Comparison of ENCODE assay signal across 15 mouse cellular contexts in the genomic region with DNA sequence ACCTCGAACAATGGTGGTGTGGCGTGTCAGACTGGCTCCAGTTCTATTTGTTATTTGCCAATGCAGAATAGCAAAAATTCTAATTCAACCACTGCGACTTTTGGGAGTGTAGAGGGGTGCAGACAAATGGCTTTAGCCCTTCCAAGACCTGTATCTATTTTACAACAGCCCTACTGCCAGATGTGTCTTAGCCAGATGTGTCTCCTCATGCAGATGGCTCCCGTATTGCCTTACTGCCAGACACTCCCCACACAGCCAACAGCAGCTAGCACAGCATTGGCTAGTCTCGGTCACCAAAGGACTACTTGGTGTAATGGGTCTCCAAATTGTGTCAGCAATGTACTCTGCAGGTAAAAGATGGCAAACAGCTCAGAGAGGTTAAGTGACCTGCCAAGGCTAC. TPM values are rescaled to one million over a fixed set of nuclear protein-coding genes. Genes with fewer than 3 reads are reported as not detected.
DNase-seq lines count a peak whose midpoint lies in the region; ATAC-seq and TF ChIP-seq lines count a peak whose summit lies in the region.
"Had no signal": no experiment of that assay in that cellular context is flagged by ENCODE, and none has a peak within 500 bp of the region (broad histone marks: within the 10 kb centered on the region; RNA-seq: fewer than 3 reads in every experiment).

No protein-coding gene starts in this region.

- H3K9ac ChIP-seq in forebrain, embryonic 11.5 days (ENCODE audit: low read length): no peak overlapping the region; the same call in 1 of the 2 replicates
- H3K9ac ChIP-seq in forebrain, embryonic 12.5 days: no peak overlapping the region
- H3K9ac ChIP-seq in limb, embryonic 12.5 days (replicated peaks): no peak overlapping the region
- H3K9ac ChIP-seq in forebrain, embryonic 14.5 days (ENCODE audit: low read length): no peak overlapping the region
- H3K9ac ChIP-seq in midbrain, postnatal 0 days (replicated peaks; ENCODE audit: low read length, poor library complexity, severe bottlenecking): no peak overlapping the region

- no peak overlapping the region for H3K4me2 ChIP-seq in forebrain, embryonic 11.5 days (ENCODE audit: low read depth, low read length, severe bottlenecking)
- no peak overlapping the region for H3K4me2 ChIP-seq in forebrain, embryonic 12.5 days
- peak overlapping the region; percentile 96; the same call in 1 of the 2 replicates for H3K4me2 ChIP-seq in limb, embryonic 12.5 days
- H3K4me2 ChIP-seq in forebrain, embryonic 14.5 days (ENCODE audit: low read length): peak overlapping the region; percentile 95
- H3K4me2 ChIP-seq in midbrain, postnatal 0 days (ENCODE audit: low read depth, low read length, poor library complexity, severe bottlenecking): peak overlapping the region; percentile 99

- H3K27ac ChIP-seq in forebrain, embryonic 11.5 days (ENCODE audit: low read depth, low read length): no peak overlapping the region
- H3K27ac ChIP-seq in forebrain, embryonic 12.5 days: no peak overlapping the region
- 0 out of 2 replicates have a peak overlapping the region, but pooled peaks have one; percentile 7 for H3K27ac ChIP-seq in limb, embryonic 12.5 days
- H3K27ac ChIP-seq in limb, embryonic 10.5 days: no peak overlapping the region
- H3K27ac ChIP-seq in forebrain, embryonic 14.5 days (ENCODE audit: low read depth, low read length): no peak overlapping the region
- no peak overlapping the region for H3K27ac ChIP-seq in midbrain, postnatal 0 days (ENCODE audit: low read depth, low read length)
- H3K27ac ChIP-seq: embryonic facial prominence, embryonic 15.5 days; layer of hippocampus, adult 2 months had no signal

- TF ChIP-seq CTCF in midbrain, postnatal 0 days (IDR thresholded peaks at IDR 0.05): no peak

- H3K4me3 ChIP-seq in forebrain, embryonic 11.5 days (ENCODE audit: low read depth, low read length): no peak overlapping the region
- no peak overlapping the region for H3K4me3 ChIP-seq in forebrain, embryonic 12.5 days (replicated peaks)
- no peak overlapping the region for H3K4me3 ChIP-seq in limb, embryonic 12.5 days (replicated peaks)
- H3K4me3 ChIP-seq in limb, embryonic 10.5 days: no peak overlapping the region
- no peak overlapping the region for H3K4me3 ChIP-seq in forebrain, embryonic 14.5 days (ENCODE audit: low read depth, low read length)
- no peak overlapping the region; the same call in 1 of the 2 replicates for H3K4me3 ChIP-seq in midbrain, postnatal 0 days (ENCODE audit: low read depth, low read length)

- H3K36me3 ChIP-seq in forebrain, embryonic 11.5 days (ENCODE audit: control insufficient read depth, insufficient read depth, low read length): no peaks in the 10 kb centered on the region
- peaks cover 7% of the 10 kb centered on the region; the same call in 1 of the 2 replicates for H3K36me3 ChIP-seq in forebrain, embryonic 12.5 days (replicated peaks)
- H3K36me3 ChIP-seq in limb, embryonic 12.5 days: peaks cover 15% of the 10 kb centered on the region
- peaks cover 16% of the 10 kb centered on the region; the same call in 1 of the 2 replicates for H3K36me3 ChIP-seq in limb, embryonic 10.5 days
- H3K36me3 ChIP-seq in forebrain, embryonic 14.5 days (ENCODE audit: control insufficient read depth, insufficient read depth, low read length): no peaks in the 10 kb centered on the region
- H3K36me3 ChIP-seq in midbrain, postnatal 0 days (ENCODE audit: insufficient read depth, low read length): no peaks in the 10 kb centered on the region
- H3K36me3 ChIP-seq: embryonic facial prominence, embryonic 15.5 days had no signal

- H3K27me3 ChIP-seq in forebrain, embryonic 11.5 days (ENCODE audit: control insufficient read depth, insufficient read depth, low read length): no peaks in the 10 kb centered on the region
- H3K27me3 ChIP-seq in forebrain, embryonic 12.5 days: peaks cover 7% of the 10 kb centered on the region; the same call in 1 of the 2 replicates
- H3K27me3 ChIP-seq in limb, embryonic 12.5 days: no peaks in the 10 kb centered on the region
- no peaks in the 10 kb centered on the region for H3K27me3 ChIP-seq in limb, embryonic 10.5 days (ENCODE audit: low read depth, poor library complexity, severe bottlenecking)
- no peaks in the 10 kb centered on the region for H3K27me3 ChIP-seq in forebrain, embryonic 14.5 days (replicated peaks; ENCODE audit: control insufficient read depth, insufficient read depth, low read length)
- no peaks in the 10 kb centered on the region for H3K27me3 ChIP-seq in midbrain, postnatal 0 days (ENCODE audit: insufficient read depth, low read length)
- H3K27me3 ChIP-seq: embryonic facial prominence, embryonic 15.5 days; limb, embryonic 15.5 days had no signal

- DNase-seq in forebrain, embryonic 11.5 days (ENCODE audit: low spot score): peak; percentile 49
- no peak for DNase-seq in limb, embryonic 10.5 days (ENCODE audit: low spot score)
- no peak for DNase-seq in forebrain, embryonic 14.5 days (ENCODE audit: low spot score)
- no peak for DNase-seq in midbrain, postnatal 0 days (ENCODE audit: low spot score)
- DNase-seq in adrenal gland, adult 18-20 months (ENCODE audit: low spot score in 2 of 2): no peak
- no peak for DNase-seq in adrenal gland, postnatal 36 days

- 66% methylated on average over 5 of the region's 5 CpGs for WGBS in forebrain, embryonic 11.5 days
- WGBS in forebrain, embryonic 12.5 days: 72% methylated on average over 5 of the region's 5 CpGs
- WGBS in limb, embryonic 12.5 days: 51% methylated on average over 5 of the region's 5 CpGs
- WGBS in limb, embryonic 10.5 days: 59% methylated on average over 5 of the region's 5 CpGs
- WGBS in forebrain, embryonic 14.5 days: 68% methylated on average over 5 of the region's 5 CpGs
- 63% methylated on average over 5 of the region's 5 CpGs for WGBS in midbrain, postnatal 0 days

- ATAC-seq in forebrain, embryonic 11.5 days (replicated peaks; ENCODE audit: low FRiP score): no peak
- ATAC-seq in forebrain, embryonic 12.5 days (ENCODE audit: low FRiP score): no peak
- no peak for ATAC-seq in limb, embryonic 12.5 days (ENCODE audit: insufficient number of reproducible peaks, insufficient read depth, low FRiP score, low TSS enrichment, low read depth)
- no peak for ATAC-seq in forebrain, embryonic 14.5 days
- ATAC-seq in midbrain, postnatal 0 days (ENCODE audit: low FRiP score): no peak

- no peaks in the 10 kb centered on the region for H3K9me3 ChIP-seq in forebrain, embryonic 11.5 days (ENCODE audit: control insufficient read depth, low read length)
- H3K9me3 ChIP-seq in forebrain, embryonic 12.5 days: no peaks in the 10 kb centered on the region
- no peaks in the 10 kb centered on the region for H3K9me3 ChIP-seq in limb, embryonic 12.5 days
- no peaks in the 10 kb centered on the region for H3K9me3 ChIP-seq in limb, embryonic 10.5 days (replicated peaks)
- H3K9me3 ChIP-seq in forebrain, embryonic 14.5 days (replicated peaks; ENCODE audit: control insufficient read depth, low read length): no peaks in the 10 kb centered on the region
- H3K9me3 ChIP-seq in midbrain, postnatal 0 days (ENCODE audit: low read length): no peaks in the 10 kb centered on the region
- H3K9me3 ChIP-seq: embryonic facial prominence, embryonic 15.5 days; limb, embryonic 15.5 days; megakaryocyte, embryonic 14.5 days had no signal

- peaks cover 14% of the 10 kb centered on the region for H3K4me1 ChIP-seq in forebrain, embryonic 11.5 days (replicated peaks; ENCODE audit: control insufficient read depth, insufficient read depth, low read length)
- H3K4me1 ChIP-seq in forebrain, embryonic 12.5 days: peaks cover 24% of the 10 kb centered on the region
- peaks cover 19% of the 10 kb centered on the region for H3K4me1 ChIP-seq in limb, embryonic 12.5 days (replicated peaks)
- peaks cover 36% of the 10 kb centered on the region for H3K4me1 ChIP-seq in limb, embryonic 10.5 days
- H3K4me1 ChIP-seq in forebrain, embryonic 14.5 days (ENCODE audit: control insufficient read depth, insufficient read depth, low read length): peaks cover 22% of the 10 kb centered on the region; the same call in 1 of the 2 replicates
- peaks cover 15% of the 10 kb centered on the region for H3K4me1 ChIP-seq in midbrain, postnatal 0 days (ENCODE audit: insufficient read depth, low read length)

RNA-seq across cellular contexts. Expression of gene Akna, which starts 8.1 kb away (rescaled TPM):
- polyA plus RNA-seq in forebrain, embryonic 11.5 days (2014; fragmentation: Nextera tagmentation; extraction: Ambion mirVana): 18.8 and 21.0 TPM in 2 replicates
- polyA plus RNA-seq in forebrain, embryonic 12.5 days (2016; fragmentation: Nextera tagmentation; extraction: Ambion mirVana): 24.6 and 29.3 TPM in 2 replicates
- 10.0 and 11.3 TPM in 2 replicates for polyA plus RNA-seq in limb, embryonic 12.5 days (2016; fragmentation: Nextera tagmentation; extraction: Ambion mirVana)
- 12.3 and 17.2 TPM in 2 replicates for polyA plus RNA-seq in limb, embryonic 10.5 days (2016; fragmentation: Nextera tagmentation; extraction: Ambion mirVana)
- 5.7 and 8.5 TPM in 2 replicates for polyA plus RNA-seq in forebrain, embryonic 14.5 days (2014; fragmentation: Nextera tagmentation; extraction: Ambion mirVana)
- total RNA-seq in midbrain, postnatal 0 days (2014; rRNA removed): 4.4 and 5.3 TPM in 2 replicates
- polyA plus RNA-seq in midbrain, postnatal 0 days (2015; fragmentation: Nextera tagmentation; extraction: Ambion mirVana): 1.9 and 2.1 TPM in 2 replicates
- 1 to 10 TPM; 4.0 to 6.9 TPM for total RNA-seq in adrenal gland, adult 18-20 months (2021)
- total RNA-seq in adrenal gland, postnatal 36 days (2021): 1 to 10 TPM; 2.6 to 4.3 TPM

RNA-seq across cellular contexts. Expression of gene Orm2, which starts 49.0 kb away (rescaled TPM):
- polyA plus RNA-seq in forebrain, embryonic 11.5 days (2014; fragmentation: Nextera tagmentation; extraction: Ambion mirVana): not detected in 2 replicates
- polyA plus RNA-seq in forebrain, embryonic 12.5 days (2016; fragmentation: Nextera tagmentation; extraction: Ambion mirVana): not detected in 2 replicates
- not detected in 2 replicates for polyA plus RNA-seq in limb, embryonic 12.5 days (2016; fragmentation: Nextera tagmentation; extraction: Ambion mirVana)
- not detected in 2 replicates for polyA plus RNA-seq in limb, embryonic 10.5 days (2016; fragmentation: Nextera tagmentation; extraction: Ambion mirVana)
- polyA plus RNA-seq in forebrain, embryonic 14.5 days (2014; fragmentation: Nextera tagmentation; extraction: Ambion mirVana): not detected in 2 replicates
- total RNA-seq in midbrain, postnatal 0 days (2014; rRNA removed): not detected in 2 replicates
- not detected in 2 replicates for polyA plus RNA-seq in midbrain, postnatal 0 days (2015; fragmentation: Nextera tagmentation; extraction: Ambion mirVana)
- total RNA-seq in adrenal gland, adult 18-20 months (2021): 10 to 100 TPM in 1 of 2 experiments, 1 to 10 TPM in 1; 3.1 to 11.3 TPM
- 1 to 10 TPM; 3.9 to 7.8 TPM for total RNA-seq in adrenal gland, postnatal 36 days (2021)
- total RNA-seq: layer of hippocampus, adult 2 months had no signal
- polyA plus RNA-seq: small intestine, adult 2 months had no signal

RNA-seq across cellular contexts. Expression of gene Orm3, which starts 55.3 kb away (rescaled TPM):
- not detected in 2 replicates for polyA plus RNA-seq in forebrain, embryonic 11.5 days (2014; fragmentation: Nextera tagmentation; extraction: Ambion mirVana)
- not detected in 2 replicates for polyA plus RNA-seq in forebrain, embryonic 12.5 days (2016; fragmentation: Nextera tagmentation; extraction: Ambion mirVana)
- polyA plus RNA-seq in limb, embryonic 12.5 days (2016; fragmentation: Nextera tagmentation; extraction: Ambion mirVana): not detected in 2 replicates
- polyA plus RNA-seq in limb, embryonic 10.5 days (2016; fragmentation: Nextera tagmentation; extraction: Ambion mirVana): not detected in 2 replicates
- polyA plus RNA-seq in forebrain, embryonic 14.5 days (2014; fragmentation: Nextera tagmentation; extraction: Ambion mirVana): not detected in 2 replicates
- total RNA-seq in midbrain, postnatal 0 days (2014; rRNA removed): not detected in 2 replicates
- not detected in 2 replicates for polyA plus RNA-seq in midbrain, postnatal 0 days (2015; fragmentation: Nextera tagmentation; extraction: Ambion mirVana)
- total RNA-seq in adrenal gland, adult 18-20 months (2021): 10 to 100 TPM; 12.2 to 13.7 TPM
- 10 to 100 TPM in 1 of 2 experiments, 1 to 10 TPM in 1; 5.4 to 10.7 TPM for total RNA-seq in adrenal gland, postnatal 36 days (2021)
- total RNA-seq: gastrocnemius, adult 18-20 months; layer of hippocampus, adult 2 months had no signal
- polyA plus RNA-seq: embryonic facial prominence, embryonic 15.5 days; limb, embryonic 15.5 days; small intestine, adult 2 months; thymus, postnatal 0 days had no signal

Comparison
In these comparisons a context has a peak if more than half of its experiments do, and no peak if none do; other contexts are left out.
1. H3K4me2 ChIP-seq: peak in limb, embryonic 12.5 days (single experiment), forebrain, embryonic 14.5 days (single experiment) and midbrain, postnatal 0 days (single experiment); none in forebrain, embryonic 11.5 days (single experiment) and forebrain, embryonic 12.5 days (single experiment).